Mouse (Mus musculus): ENCODE results near the gene Vti1a. TPM values are rescaled to one million over a fixed set of nuclear protein-coding genes. Genes with fewer than 3 reads are reported as not detected.

Vti1a gene
- polyA plus RNA-seq, 1 experiment = 35.0 TPM

GRCm38 (mm10) chr19:55585270-55586224 lies 269.5 kb downstream of the Vti1a start:
- DNase-seq = no peak
- no peak overlapping the region for H3K27ac ChIP-seq (ENCODE audit: insufficient read depth, low read length)
- TF ChIP-seq POLR2A (IDR thresholded peaks at IDR 0.05; ENCODE audit: borderline replicate concordance, insufficient read depth, low read length) (no peak), CTCF (IDR thresholded peaks at IDR 0.05; ENCODE audit: borderline replicate concordance, insufficient read depth, low read depth, low read length) (no peak)
- no peaks in the 10 kb centered on the region for H3K27me3 ChIP-seq (ENCODE audit: control insufficient read depth, insufficient read depth, low read length)
- peaks cover 6% of the 10 kb centered on the region; the same call in 1 of the 2 replicates for H3K4me1 ChIP-seq (ENCODE audit: control insufficient read depth, insufficient read depth, low read length)
- H3K4me3 ChIP-seq (replicated peaks; ENCODE audit: insufficient read depth, low read depth, low read length) = no peak overlapping the region
- 78% methylated on average over 18 of the region's 18 CpGs for WGBS

DNA sequence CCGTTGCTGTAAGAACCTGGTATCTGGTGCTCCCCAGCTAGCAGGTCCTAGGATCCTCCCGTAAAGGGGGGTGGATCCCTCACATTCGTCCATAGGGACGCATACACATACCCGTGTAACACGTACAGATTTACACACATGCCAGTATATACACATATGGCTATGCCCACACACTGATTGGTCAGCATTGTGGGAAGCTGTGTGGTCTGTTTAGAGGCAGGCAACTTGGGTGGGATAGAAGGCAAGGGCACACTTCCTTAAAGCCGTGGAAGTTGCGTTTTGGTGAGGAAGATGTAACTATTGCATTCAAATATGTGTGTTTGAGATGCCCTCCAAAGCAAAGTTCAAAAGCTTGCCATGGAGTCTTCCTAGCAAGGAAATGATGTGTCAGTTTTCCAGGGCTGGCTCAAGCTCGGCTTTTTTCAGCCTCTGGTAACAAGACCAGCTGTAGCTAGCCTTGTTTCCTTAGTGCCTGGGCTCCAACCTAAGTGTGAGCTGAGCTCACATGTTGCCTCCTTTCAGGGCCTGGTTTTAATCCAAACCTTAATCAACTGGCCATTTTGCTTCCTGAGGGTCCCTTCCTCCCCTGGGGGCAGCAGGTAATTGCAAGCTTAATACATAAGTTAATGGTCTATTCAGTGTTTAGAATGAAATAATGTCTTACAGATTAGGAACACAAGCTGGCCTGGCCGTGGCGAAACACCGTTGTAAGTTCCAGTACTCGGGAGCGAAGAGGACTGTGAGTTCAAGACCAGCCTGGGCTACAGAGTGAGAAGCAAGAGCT lies 271.7 kb downstream of the Vti1a start:
- 92% methylated on average over 14 of the region's 14 CpGs for WGBS
- TF ChIP-seq CTCF (IDR thresholded peaks at IDR 0.05; ENCODE audit: borderline replicate concordance, insufficient read depth, low read depth, low read length) (no peak), POLR2A (IDR thresholded peaks at IDR 0.05; ENCODE audit: borderline replicate concordance, insufficient read depth, low read length) (no peak)
- H3K4me1 ChIP-seq (ENCODE audit: control insufficient read depth, insufficient read depth, low read length) = peaks cover 4% of the 10 kb centered on the region; the same call in 1 of the 2 replicates
- DNase-seq = no peak
- H3K4me3 ChIP-seq (replicated peaks; ENCODE audit: insufficient read depth, low read depth, low read length) = no peak overlapping the region
- no peaks in the 10 kb centered on the region for H3K27me3 ChIP-seq (ENCODE audit: control insufficient read depth, insufficient read depth, low read length)
- H3K27ac ChIP-seq (ENCODE audit: insufficient read depth, low read length) = no peak overlapping the region

DNA sequence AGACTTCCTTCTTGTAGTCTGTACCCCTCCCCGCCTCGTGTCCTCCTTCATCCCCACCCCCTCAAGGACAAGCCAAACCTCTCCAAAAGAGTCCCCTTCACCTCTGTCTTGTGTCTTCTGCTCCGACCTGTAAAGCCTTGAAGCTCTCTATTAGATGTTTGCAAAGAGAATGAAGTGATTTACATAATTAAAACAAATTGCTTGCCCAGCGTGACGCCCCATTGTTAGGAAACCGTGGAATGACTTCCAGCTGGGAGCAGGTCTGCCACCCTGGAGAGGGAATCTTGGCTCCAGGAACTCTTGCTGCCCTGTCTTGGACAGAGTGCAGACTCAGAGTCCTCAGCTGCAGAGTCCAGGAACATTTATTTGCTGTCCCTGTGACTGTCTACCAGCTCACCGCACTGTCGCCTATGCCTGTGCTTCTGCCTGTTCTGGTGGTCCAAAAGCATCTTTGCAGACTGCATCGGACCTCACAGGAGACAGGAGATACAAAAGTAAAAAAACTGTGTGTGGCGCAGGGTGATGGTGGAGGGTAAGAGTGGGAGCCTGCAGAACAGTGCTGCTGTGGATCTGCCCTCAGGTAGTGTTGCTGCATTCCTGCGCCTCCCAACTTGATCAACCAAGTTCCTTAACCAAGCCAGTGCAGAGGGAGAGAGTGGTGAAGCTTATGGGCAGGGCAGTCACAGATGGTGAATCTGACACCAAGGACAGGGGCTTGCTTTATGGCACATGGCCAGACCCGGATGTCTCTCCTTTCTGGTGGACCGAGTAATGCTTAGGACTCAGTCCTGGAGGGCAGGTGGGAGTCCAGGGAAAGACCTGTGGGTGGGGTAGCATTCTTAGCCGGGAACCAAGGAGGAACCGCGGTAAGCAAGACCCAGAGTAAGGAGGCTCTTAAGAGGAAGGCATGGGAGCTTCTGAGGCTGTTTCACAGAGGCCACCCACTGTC lies 273.1 kb downstream of the Vti1a start:
- peak in 1 of 2 experiments; percentile 16 for DNase-seq
- Histone ChIP-seq H3K4me3 (replicated peaks; ENCODE audit: insufficient read depth, low read depth, low read length) (no peak overlapping the region), H3K27me3 (ENCODE audit: control insufficient read depth, insufficient read depth, low read length) (no peaks in the 10 kb centered on the region), H3K4me1 (ENCODE audit: control insufficient read depth, insufficient read depth, low read length) (peaks cover 4% of the 10 kb centered on the region; the same call in 1 of the 2 replicates), H3K27ac (ENCODE audit: insufficient read depth, low read length) (no peak overlapping the region)
- TF ChIP-seq POLR2A (IDR thresholded peaks at IDR 0.05; ENCODE audit: borderline replicate concordance, insufficient read depth, low read length) (no peak), CTCF (IDR thresholded peaks at IDR 0.05; ENCODE audit: borderline replicate concordance, insufficient read depth, low read depth, low read length) (no peak)
- 43% methylated on average over 16 of the region's 16 CpGs for WGBS

GRCm38 (mm10) chr19:55592876-55593691 lies 277.0 kb downstream of the Vti1a start:
- DNase-seq = no peak

DNA sequence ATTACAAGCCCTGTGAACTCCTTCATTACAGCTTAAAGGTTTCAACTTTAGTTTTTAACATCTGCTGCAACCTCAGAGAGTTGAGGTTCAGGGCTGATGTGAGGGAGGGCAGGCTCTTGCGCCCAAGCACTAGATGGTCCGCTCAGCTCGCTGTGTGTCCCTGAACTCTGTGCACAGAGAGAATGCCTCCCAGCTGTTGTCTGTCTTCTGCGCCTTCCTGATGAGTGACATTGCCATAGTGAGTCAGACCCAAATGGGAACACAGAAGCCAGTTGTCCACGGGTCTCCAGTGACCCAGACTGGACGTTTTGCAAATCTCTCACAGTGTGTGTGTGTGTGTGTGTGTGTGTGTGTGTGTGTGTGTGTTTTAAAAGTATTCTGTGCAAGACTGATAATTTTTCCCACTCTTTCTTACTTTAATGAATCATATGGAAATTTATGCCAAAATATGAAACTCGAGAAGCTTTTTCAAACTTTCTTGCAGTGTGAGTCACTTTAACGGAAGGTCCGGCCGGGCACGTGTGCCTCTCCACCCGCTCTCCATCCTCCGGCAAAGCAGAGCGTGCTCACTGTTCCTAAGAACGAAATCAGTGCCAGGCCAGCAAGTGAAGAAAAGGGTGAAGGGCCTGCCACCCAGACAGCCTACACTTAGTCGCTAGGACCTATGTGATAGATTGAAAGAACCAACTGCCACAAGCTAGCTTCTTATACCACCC lies 277.8 kb downstream of the Vti1a start:
- Histone ChIP-seq H3K4me1 (ENCODE audit: control insufficient read depth, insufficient read depth, low read length) (no peaks in the 10 kb centered on the region; the same call in 1 of the 2 replicates), H3K27me3 (ENCODE audit: control insufficient read depth, insufficient read depth, low read length) (no peaks in the 10 kb centered on the region), H3K27ac (ENCODE audit: insufficient read depth, low read length) (no peak overlapping the region), H3K4me3 (replicated peaks; ENCODE audit: insufficient read depth, low read depth, low read length) (no peak overlapping the region)
- TF ChIP-seq CTCF (IDR thresholded peaks at IDR 0.05; ENCODE audit: borderline replicate concordance, insufficient read depth, low read depth, low read length) (no peak), POLR2A (IDR thresholded peaks at IDR 0.05; ENCODE audit: borderline replicate concordance, insufficient read depth, low read length) (no peak)
- no peak for DNase-seq
- WGBS = 78% methylated on average over 16 of the region's 16 CpGs

More at GRCm38 (mm10) chr19:55592876-55593691, 277.0 kb downstream of the Vti1a start:
- Histone ChIP-seq H3K4me3 (replicated peaks; ENCODE audit: insufficient read depth, low read depth, low read length) (no peak overlapping the region), H3K27ac (ENCODE audit: insufficient read depth, low read length) (no peak overlapping the region), H3K4me1 (ENCODE audit: control insufficient read depth, insufficient read depth, low read length) (peaks cover 4% of the 10 kb centered on the region; the same call in 1 of the 2 replicates), H3K27me3 (ENCODE audit: control insufficient read depth, insufficient read depth, low read length) (no peaks in the 10 kb centered on the region)
- WGBS = 51% methylated on average over 26 of the region's 26 CpGs
- no peak for TF ChIP-seq POLR2A (IDR thresholded peaks at IDR 0.05; ENCODE audit: borderline replicate concordance, insufficient read depth, low read length)

DNA sequence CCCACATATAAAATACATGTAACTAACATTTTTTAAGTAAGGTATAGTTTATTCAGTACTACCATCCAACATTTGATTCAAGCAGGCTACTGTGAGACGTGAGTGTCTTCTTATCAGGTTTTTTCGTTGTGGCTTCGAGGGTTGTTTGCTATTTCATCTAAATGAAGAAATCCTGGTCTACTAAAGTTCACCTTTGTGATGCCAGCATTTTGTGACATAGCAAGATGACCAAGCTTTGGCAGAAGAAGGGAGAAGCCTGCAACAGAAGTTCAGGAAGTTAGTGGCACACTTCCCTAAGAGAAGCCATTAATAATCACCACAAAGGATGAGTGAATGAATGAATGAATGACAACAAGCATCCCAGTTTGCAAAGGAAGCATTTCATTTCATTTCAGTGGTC lies 278.4 kb downstream of the Vti1a start:
- Histone ChIP-seq H3K4me3 (replicated peaks; ENCODE audit: insufficient read depth, low read depth, low read length) (no peak overlapping the region), H3K27me3 (ENCODE audit: control insufficient read depth, insufficient read depth, low read length) (no peaks in the 10 kb centered on the region), H3K27ac (ENCODE audit: insufficient read depth, low read length) (no peak overlapping the region), H3K4me1 (ENCODE audit: control insufficient read depth, insufficient read depth, low read length) (no peaks in the 10 kb centered on the region)
- no peak for TF ChIP-seq POLR2A (IDR thresholded peaks at IDR 0.05; ENCODE audit: borderline replicate concordance, insufficient read depth, low read length)
- TF ChIP-seq CTCF (IDR thresholded peaks at IDR 0.05; ENCODE audit: borderline replicate concordance, insufficient read depth, low read depth, low read length) = no peak
- 98% methylated on average over 3 of the region's 3 CpGs for WGBS
- DNase-seq = no peak
